12 mouse cellular contexts compared by ENCODE assay signal in the genomic region with DNA sequence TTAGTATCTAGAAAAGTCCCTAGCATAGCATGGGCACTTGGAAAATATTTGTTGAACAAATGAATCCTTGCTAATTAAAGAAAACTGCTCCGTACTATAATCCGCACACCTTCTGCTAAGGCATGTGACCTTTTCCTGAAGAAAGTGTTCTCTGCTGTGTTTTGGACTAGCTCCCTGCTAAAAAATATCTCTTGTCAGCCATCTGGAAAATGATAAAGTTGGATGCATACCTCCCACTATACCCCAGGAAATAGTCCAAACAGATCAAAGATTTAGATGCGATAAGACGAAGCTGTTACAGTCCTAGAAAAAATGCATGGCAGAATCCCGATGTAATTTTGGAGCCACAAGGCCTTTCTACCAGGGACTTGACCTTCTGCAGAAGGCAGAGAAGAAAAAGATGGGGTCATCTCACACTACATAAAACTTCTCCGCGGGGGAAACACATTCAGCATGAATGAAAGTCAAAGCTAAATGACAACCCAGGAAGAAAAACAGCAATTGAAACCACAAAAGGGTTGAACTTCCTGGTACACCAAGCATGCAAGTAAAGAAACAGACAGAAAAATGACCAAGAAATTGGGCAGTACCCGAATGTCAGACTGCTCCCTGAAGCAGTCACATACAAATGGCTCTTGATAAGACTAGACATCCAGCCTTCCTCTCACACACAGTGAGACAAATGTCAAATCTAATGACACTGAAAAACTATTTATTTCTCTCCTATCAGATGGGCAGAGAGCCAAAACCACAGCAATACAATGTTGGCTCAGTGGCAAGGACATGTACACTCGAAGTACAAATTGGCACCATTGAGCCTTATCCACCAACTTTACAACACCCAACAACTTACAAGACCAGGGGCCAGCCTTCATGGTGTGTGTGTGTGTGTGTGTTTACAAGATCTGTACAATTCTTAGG. TPM values are rescaled to one million over a fixed set of nuclear protein-coding genes. Genes with fewer than 3 reads are reported as not detected.
A peak's percentile ranks its signal among the peaks of the same experiment; 100 is the strongest.
DNase-seq lines count a peak whose midpoint lies in the region; ATAC-seq and TF ChIP-seq lines count a peak whose summit lies in the region.
"Had no signal": no experiment of that assay in that cellular context is flagged by ENCODE, and none has a peak within 500 bp of the region (broad histone marks: within the 10 kb centered on the region; RNA-seq: fewer than 3 reads in every experiment).

No protein-coding gene starts in this region.

- H3K4me3 ChIP-seq in liver, postnatal 0 days (ENCODE audit: low read depth, low read length): no peak overlapping the region
- no peak overlapping the region for H3K4me3 ChIP-seq in liver, embryonic 11.5 days (ENCODE audit: low read depth, low read length)
- no peak overlapping the region for H3K4me3 ChIP-seq in hindbrain, embryonic 16.5 days (ENCODE audit: low read length)
- H3K4me3 ChIP-seq: embryonic facial prominence, embryonic 12.5 days; lung, embryonic 15.5 days had no signal

- TF ChIP-seq CTCF in liver, postnatal 0 days (IDR thresholded peaks at IDR 0.05; ENCODE audit: low read depth): no peak

- ATAC-seq in liver, postnatal 0 days: peak; percentile 57
- no peak for ATAC-seq in liver, embryonic 11.5 days (replicated peaks; ENCODE audit: low FRiP score)
- no peak for ATAC-seq in hindbrain, embryonic 16.5 days

- peaks cover 16% of the 10 kb centered on the region for H3K4me1 ChIP-seq in liver, postnatal 0 days (ENCODE audit: insufficient read depth)
- H3K4me1 ChIP-seq in liver, embryonic 11.5 days (replicated peaks; ENCODE audit: control insufficient read depth, insufficient read depth, low read length): peaks cover 8% of the 10 kb centered on the region
- H3K4me1 ChIP-seq in hindbrain, embryonic 16.5 days (ENCODE audit: control insufficient read depth, insufficient read depth, low read depth, low read length): no peaks in the 10 kb centered on the region
- H3K4me1 ChIP-seq: embryonic facial prominence, embryonic 12.5 days; lung, embryonic 15.5 days had no signal

- H3K9ac ChIP-seq in liver, postnatal 0 days (replicated peaks): no peak overlapping the region; the same call in 1 of the 2 replicates
- no peak overlapping the region for H3K9ac ChIP-seq in liver, embryonic 11.5 days (ENCODE audit: low read depth, low read length)
- no peak overlapping the region for H3K9ac ChIP-seq in hindbrain, embryonic 16.5 days (ENCODE audit: low read depth, low read length)
- H3K9ac ChIP-seq: embryonic facial prominence, embryonic 12.5 days; lung, embryonic 15.5 days had no signal

- peak overlapping the region; percentile 11; the same call in 1 of the 2 replicates for H3K4me2 ChIP-seq in liver, postnatal 0 days (ENCODE audit: low read depth, low read length)
- H3K4me2 ChIP-seq in liver, embryonic 11.5 days: no peak overlapping the region
- no peak overlapping the region for H3K4me2 ChIP-seq in hindbrain, embryonic 16.5 days (ENCODE audit: low read length)
- H3K4me2 ChIP-seq: embryonic facial prominence, embryonic 12.5 days; lung, embryonic 15.5 days had no signal

- H3K27me3 ChIP-seq in liver, postnatal 0 days (ENCODE audit: insufficient read depth, low read length): no peaks in the 10 kb centered on the region
- H3K27me3 ChIP-seq in liver, embryonic 11.5 days (replicated peaks; ENCODE audit: control insufficient read depth, insufficient read depth, low read length): no peaks in the 10 kb centered on the region
- H3K27me3 ChIP-seq in hindbrain, embryonic 16.5 days (replicated peaks; ENCODE audit: control insufficient read depth, insufficient read depth, low read length): no peaks in the 10 kb centered on the region
- H3K27me3 ChIP-seq: embryonic facial prominence, embryonic 12.5 days; lung, embryonic 15.5 days had no signal

- intact Hi-C loops in gastrocnemius, postnatal 14 days (cut with DNase I; ENCODE audit: low total_unique reads): loop anchor here (10.0 kb wide), 1 partner anchor 145 kb away; no protein-coding TSS in a partner anchor

- no peaks in the 10 kb centered on the region for H3K36me3 ChIP-seq in liver, postnatal 0 days (replicated peaks; ENCODE audit: insufficient read depth, low read length)
- no peaks in the 10 kb centered on the region for H3K36me3 ChIP-seq in liver, embryonic 11.5 days (ENCODE audit: control insufficient read depth, insufficient read depth, low read length)
- no peaks in the 10 kb centered on the region for H3K36me3 ChIP-seq in hindbrain, embryonic 16.5 days (ENCODE audit: control insufficient read depth, insufficient read depth, low read length)
- H3K36me3 ChIP-seq: embryonic facial prominence, embryonic 12.5 days; lung, embryonic 15.5 days had no signal

- H3K9me3 ChIP-seq in liver, postnatal 0 days (ENCODE audit: low read length): no peaks in the 10 kb centered on the region
- H3K9me3 ChIP-seq in liver, embryonic 11.5 days (ENCODE audit: control insufficient read depth, low read length): no peaks in the 10 kb centered on the region
- H3K9me3 ChIP-seq in hindbrain, embryonic 16.5 days (ENCODE audit: control insufficient read depth, low read length): no peaks in the 10 kb centered on the region
- H3K9me3 ChIP-seq: embryonic facial prominence, embryonic 12.5 days; lung, embryonic 15.5 days had no signal

- H3K27ac ChIP-seq in liver, postnatal 0 days (ENCODE audit: low read depth): peak overlapping the region; percentile 22; the same call in 1 of the 2 replicates
- H3K27ac ChIP-seq in liver, embryonic 11.5 days (ENCODE audit: low read depth, low read length): no peak overlapping the region
- no peak overlapping the region for H3K27ac ChIP-seq in hindbrain, embryonic 16.5 days (ENCODE audit: low read depth, low read length)
- H3K27ac ChIP-seq: embryonic facial prominence, embryonic 12.5 days; lung, embryonic 15.5 days had no signal

- no peak for TF ChIP-seq EP300 in liver, postnatal 0 days (IDR thresholded peaks at IDR 0.05; ENCODE audit: low read depth)

- WGBS in liver, postnatal 0 days (ENCODE audit: insufficient replicate concordance): 50% methylated on average over 9 of the region's 9 CpGs
- WGBS in liver, embryonic 11.5 days: 66% methylated on average over 9 of the region's 9 CpGs
- 81% methylated on average over 9 of the region's 9 CpGs for WGBS in hindbrain, embryonic 16.5 days

- no peak for DNase-seq in liver, postnatal 0 days
- DNase-seq in liver, embryonic 11.5 days (ENCODE audit: low spot score): no peak
- DNase-seq in adipocyte (ENCODE audit: low spot score): peak; percentile 85
- peak; percentile 55 for DNase-seq in induced T-regulatory cell, adult 2 months (ENCODE audit: low read depth)
- DNase-seq in natural killer cell, adult 2 months (ENCODE audit: low spot score in 2 of 2): peak; percentile 18 to 53
- no peak for DNase-seq in thymus, postnatal 14 days
- no peak for DNase-seq in gastrocnemius, postnatal 14 days
- DNase-seq: heart, adult 18-20 months; thymus, postnatal 36 days had no signal

RNA-seq across cellular contexts. Expression of a gene that starts 29.3 kb away (rescaled TPM):
- 47.9 and 49.2 TPM in 2 replicates for polyA plus RNA-seq in liver, postnatal 0 days (2015; fragmentation: Nextera tagmentation; extraction: Ambion mirVana)
- 168 and 171 TPM in 2 replicates for polyA plus RNA-seq in liver, embryonic 11.5 days (2014; fragmentation: Nextera tagmentation; extraction: Ambion mirVana)
- 68.0 and 72.8 TPM in 2 replicates for polyA plus RNA-seq in hindbrain, embryonic 16.5 days (2015; fragmentation: Nextera tagmentation; extraction: Ambion mirVana)
- total RNA-seq in gastrocnemius, postnatal 14 days (2021): 10 to 100 TPM; 45.5 to 53.2 TPM

RNA-seq across cellular contexts. Expression of a gene that starts 29.5 kb away (rescaled TPM):
- polyA plus RNA-seq in liver, postnatal 0 days (2015; fragmentation: Nextera tagmentation; extraction: Ambion mirVana): 4.4 and 5.4 TPM in 2 replicates
- 26.0 and 26.6 TPM in 2 replicates for polyA plus RNA-seq in liver, embryonic 11.5 days (2014; fragmentation: Nextera tagmentation; extraction: Ambion mirVana)
- 12.4 and 14.9 TPM in 2 replicates for polyA plus RNA-seq in hindbrain, embryonic 16.5 days (2015; fragmentation: Nextera tagmentation; extraction: Ambion mirVana)
- total RNA-seq in gastrocnemius, postnatal 14 days (2021): 1 to 10 TPM; 5.4 to 5.6 TPM

RNA-seq across cellular contexts. Expression of a gene that starts 31.9 kb away (rescaled TPM):
- polyA plus RNA-seq in liver, postnatal 0 days (2015; fragmentation: Nextera tagmentation; extraction: Ambion mirVana): 0.09 and 0.25 TPM in 2 replicates
- 0.14 TPM in 1 of 2 replicates, not detected in the other for polyA plus RNA-seq in liver, embryonic 11.5 days (2014; fragmentation: Nextera tagmentation; extraction: Ambion mirVana)
- 0.10 TPM in 1 of 2 replicates, not detected in the other for polyA plus RNA-seq in hindbrain, embryonic 16.5 days (2015; fragmentation: Nextera tagmentation; extraction: Ambion mirVana)
- not detected for total RNA-seq in gastrocnemius, postnatal 14 days (2021)
- total RNA-seq: heart, adult 18-20 months had no signal

Comparison
In these comparisons a context has a peak if more than half of its experiments do, and no peak if none do; other contexts are left out.
1. DNase-seq: peak in adipocyte (single experiment), induced T-regulatory cell, adult 2 months (single experiment) and natural killer cell, adult 2 months (2 of 2); none in liver, postnatal 0 days (single experiment), liver, embryonic 11.5 days (single experiment), thymus, postnatal 14 days (single experiment) and gastrocnemius, postnatal 14 days (single experiment).